Mouse (Mus musculus) heart, adult 18-20 months (tissue): ENCODE data around the gene Ddx49. TPM values are rescaled to one million over a fixed set of nuclear protein-coding genes. Genes with fewer than 3 reads are reported as not detected.

ENCODE experiments used
- DNase-seq, 2 experiments: peaks; one replicate each; pipeline ENCODE4 v3.0.0; 2021 to 2022; ENCODE audit warnings: mixed read lengths in 1 of 2
- long read RNA-seq, 2 experiments: library from polyadenylated mRNA; stranded (forward); transcript quantifications; one replicate each; pipeline ENCODE4 v2.0.0; 2021
- total RNA-seq, 2 experiments: library from RNA; stranded (reverse); gene quantifications; 2 replicates each; pipeline ENCODE4 v1.2.3; 2021

Ddx49 gene
- 10 to 100 TPM; 27.4 to 34.6 TPM for total RNA-seq
- long read RNA-seq, experiment 1, transcript Ddx49-201 (13 exons, 2,137 nt): major isoform, 17 of 20 reads
- long read RNA-seq, experiment 1, partial matches to known transcripts: 1 of 20 reads
- long read RNA-seq, experiment 1, other reads (novel, unspliced or antisense): 2 of 20 reads
- long read RNA-seq, experiment 2, transcript Ddx49-201 (13 exons, 2,137 nt): major isoform, 5 of 8 reads
- long read RNA-seq, experiment 2, partial matches to known transcripts: 0 of 8 reads
- long read RNA-seq, experiment 2, other reads (novel, unspliced or antisense): 3 of 8 reads

DNA sequence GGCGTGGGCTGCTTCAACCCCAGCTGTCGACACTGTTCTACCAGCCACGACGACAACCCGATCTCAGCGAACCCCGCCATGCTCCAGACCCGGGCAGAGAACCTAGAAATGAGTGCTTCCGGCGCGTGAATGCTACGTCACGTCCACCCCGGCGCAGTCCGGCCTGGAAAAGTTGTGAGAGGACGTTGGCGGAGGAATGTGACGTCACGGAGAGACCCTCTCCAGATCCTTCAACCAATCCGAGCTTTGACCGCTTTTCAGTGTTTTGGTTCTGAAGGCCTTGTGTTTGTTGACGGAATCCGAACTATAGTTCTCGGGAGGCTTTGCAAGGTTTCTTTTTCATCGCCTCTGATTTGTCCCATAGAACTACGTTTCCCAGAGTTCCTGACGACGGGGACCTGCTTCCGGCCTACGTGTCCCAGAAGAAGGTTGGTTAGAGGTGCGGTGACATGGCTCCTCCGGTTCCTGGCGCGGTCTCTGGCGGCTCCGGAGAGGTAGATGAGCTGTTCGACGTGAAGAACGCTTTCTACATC is at the start of gene Ddx49, which contains the start of gene Cope:
Ddx49 (minus strand) TSS at position 132 of the 533 bp plus-strand sequence.
Cope (plus strand) TSS at position 161 of the 533 bp plus-strand sequence.
- peak; percentile 95 to 96 for DNase-seq

DNA sequence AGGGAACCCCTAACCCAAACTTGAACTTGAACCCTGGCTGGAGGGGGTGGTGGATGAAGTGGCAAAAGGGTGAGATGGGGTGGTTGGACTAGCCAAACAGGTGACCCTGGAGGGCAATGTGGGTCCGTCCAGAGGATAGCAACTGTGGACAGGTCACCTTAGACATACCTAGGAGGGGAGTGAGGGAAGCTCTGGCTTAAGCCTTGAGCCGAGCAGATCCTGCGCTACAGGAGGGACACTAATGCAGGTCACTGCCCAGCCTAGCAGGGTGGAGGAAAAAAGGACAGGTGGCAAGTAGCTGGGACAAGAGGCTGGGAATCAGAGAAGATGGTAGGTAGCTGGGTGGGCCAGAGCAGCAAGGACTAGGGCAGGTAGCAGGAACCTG is 49.7 kb upstream of the Ddx49 start:
- no peak for DNase-seq

DNA sequence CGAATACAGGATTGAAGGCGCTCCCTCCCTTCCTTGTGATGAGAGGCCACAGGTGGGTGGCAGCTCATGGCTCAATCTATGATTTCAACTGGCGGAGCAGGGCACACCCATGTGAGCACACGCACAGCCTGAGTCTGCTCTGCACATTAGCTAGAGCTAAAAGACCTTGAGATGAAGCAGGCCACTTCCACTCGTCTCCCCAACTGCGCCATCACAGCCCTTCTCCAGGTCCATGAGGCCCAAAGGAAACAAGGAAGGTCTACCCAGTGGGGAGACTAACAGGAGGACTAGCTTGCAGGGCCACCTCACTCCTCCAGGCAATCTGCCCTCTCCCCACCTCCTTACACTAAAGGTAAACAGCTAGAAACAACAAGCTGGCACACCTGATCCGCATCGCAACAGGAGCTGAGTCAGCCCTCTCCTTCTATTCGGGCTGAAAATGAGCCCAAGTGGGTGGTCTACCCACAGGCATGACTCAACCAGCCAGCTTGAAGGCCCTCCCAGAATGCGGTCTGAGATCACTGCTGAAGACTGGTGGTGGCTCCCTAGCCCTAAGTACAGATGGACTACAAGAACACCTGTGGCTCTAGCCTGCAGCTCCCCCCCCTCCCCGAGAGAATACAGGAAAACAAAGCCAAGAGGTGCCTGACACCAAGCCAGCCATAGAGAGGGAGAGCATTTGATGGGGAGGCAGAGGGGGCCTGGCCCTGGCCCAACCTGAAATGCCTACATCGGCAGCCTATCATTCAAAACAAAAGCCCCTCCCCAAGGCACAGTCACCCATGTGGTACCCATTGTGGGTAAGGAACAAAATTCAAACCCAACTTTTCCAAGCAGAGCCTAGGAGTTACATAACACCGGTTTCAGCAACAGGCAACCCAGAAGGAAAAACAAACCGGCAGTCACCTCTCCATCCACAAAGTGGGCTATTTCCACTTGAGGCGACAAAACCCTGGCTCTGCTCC is 49.0 kb upstream of the Ddx49 start:
- DNase-seq: no peak

DNA sequence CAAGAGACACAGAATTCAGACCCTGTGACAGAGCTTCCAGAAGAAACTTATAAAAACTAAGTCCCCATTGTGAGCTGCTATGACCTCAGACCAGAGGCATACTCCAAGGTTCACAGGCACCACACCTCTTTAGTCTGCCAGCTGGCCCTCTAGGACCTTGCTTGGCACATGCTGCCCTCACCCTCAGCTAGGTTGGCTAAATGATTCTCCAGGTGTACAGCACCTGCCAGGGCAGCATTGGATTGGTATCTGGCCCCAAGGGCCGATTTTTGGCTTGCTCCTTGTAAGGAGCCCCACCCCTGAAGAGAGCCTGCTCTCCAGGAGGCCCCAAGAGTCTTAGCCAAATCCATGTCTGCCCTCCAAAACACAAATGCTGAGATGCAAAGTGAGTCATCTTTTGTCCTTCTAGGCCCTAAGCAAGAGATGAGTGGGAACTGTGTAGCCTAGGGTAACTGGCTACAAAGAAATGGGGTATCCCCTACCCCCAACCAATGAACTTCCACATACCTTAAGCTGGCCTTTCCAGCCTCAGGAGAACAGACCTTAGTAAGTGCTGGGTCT is 45.7 kb upstream of the Ddx49 start:
- no peak for DNase-seq

DNA sequence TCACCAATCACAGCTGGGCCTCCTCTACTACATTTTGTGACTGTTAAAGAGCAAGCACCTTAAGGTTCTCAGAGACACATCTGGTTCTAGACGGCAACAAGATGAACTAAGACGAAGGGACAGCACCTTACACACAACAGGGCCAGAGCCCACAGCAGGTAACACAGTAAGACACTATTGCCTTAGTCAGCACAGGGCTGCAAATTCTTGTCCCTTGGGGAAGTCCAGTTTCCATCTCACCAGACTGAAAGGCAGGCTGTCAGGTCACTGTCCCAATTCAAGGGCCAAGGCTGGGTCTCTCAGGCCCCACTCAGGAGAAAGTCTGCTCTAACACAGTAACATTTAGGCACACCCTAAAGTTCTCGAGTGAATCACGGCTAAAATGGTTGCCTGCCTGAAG is 45.2 kb upstream of the Ddx49 start:
- no peak for DNase-seq

DNA sequence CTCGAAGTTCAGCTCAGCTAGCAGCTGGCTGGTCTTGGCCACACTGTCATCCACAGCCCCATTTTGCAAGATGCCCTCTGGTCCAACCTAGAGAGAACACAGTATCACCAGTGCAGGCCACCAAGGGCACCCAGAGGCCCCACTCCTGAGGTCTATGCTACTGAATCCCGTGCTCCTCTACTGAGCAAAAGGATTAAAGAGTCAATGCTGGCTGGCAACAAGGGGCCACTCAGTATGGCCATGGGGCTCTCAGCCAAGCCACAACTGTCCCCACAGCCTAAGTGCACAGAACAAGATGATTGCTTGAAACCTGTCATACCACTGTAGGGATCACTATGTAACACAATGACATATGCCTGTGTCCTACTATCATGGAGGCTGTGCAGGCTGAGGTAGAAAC is 42.0 kb upstream of the Ddx49 start:
- no peak for DNase-seq

DNA sequence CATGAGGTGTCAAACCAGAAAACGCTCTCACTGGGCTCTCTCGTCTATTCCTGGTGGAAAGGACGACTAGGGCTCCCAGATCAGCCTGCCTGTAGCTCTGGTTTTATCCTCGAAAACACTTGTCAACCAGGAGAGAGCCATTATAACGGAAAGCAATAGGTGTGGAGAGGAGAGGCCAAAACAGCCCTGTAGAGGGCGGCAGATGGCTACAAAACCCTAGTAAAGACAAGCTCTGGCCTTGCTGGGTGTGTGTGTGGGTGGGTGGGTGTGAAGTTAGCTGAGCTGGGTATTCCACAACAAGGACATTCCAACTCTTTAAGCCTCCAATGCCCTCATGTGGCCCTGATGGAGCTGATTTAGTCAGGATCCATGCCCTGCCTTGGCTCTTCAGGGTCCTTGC is 41.4 kb upstream of the Ddx49 start:
- DNase-seq: peak in 1 of 2 experiments; percentile 55

DNA sequence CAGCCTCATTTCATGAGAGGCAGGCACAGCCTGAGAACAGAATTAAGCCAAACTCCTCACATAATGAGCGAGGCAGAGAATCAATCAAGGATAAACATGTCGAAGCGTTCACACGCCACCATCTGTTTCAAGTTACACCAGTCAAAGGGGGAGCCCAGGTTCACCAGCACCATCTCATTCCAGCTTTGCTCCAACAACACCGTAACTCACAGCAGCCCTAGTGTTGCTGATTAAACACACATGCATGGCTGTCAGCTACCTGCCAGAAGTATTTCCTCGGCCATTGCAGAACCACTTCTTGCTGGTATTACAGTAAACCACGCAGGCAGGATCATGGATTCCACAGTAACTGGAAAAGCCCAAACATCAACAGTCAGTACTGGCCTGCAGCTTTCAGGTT is 40.8 kb upstream of the Ddx49 start:
- no peak for DNase-seq

DNA sequence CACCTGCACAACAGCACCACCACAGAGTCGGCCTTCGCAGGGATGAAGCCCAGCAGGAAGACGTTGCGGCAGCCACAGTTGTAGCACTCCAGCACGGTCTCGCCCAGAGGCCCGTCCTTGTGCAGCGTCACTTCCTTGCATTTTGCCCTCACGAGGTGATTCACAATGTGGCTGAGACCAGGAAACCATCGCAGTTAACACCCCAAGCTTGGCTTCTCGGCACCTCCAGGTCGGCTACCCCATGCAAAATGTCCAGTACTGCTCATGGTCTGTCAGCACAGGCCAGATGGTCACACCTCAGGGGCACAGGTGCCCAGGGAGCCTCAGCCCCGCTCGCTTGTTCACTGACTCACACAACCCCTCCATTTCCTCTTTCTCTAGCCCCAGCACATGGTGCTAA is 39.7 kb upstream of the Ddx49 start:
- no peak for DNase-seq

DNA sequence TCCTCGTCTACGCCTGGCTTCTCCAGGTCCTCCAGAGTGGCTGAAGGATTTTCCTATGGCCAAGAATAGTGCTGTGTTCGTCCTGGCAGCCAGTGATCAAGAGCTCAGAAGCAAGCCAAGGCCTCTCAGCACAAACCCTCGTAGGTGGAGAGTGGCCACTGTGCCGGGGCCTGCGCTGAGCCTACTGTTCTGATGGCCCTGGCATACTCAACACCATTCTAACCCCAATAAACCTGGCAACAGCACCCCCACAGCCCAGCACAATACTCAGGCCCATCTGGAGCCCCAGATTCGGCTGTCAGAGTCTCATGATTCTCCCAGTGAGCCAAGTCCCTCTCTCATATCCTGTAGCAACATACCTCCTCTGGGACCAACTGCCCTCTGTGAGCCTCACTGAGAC is 38.4 kb upstream of the Ddx49 start:
- DNase-seq: no peak

DNA sequence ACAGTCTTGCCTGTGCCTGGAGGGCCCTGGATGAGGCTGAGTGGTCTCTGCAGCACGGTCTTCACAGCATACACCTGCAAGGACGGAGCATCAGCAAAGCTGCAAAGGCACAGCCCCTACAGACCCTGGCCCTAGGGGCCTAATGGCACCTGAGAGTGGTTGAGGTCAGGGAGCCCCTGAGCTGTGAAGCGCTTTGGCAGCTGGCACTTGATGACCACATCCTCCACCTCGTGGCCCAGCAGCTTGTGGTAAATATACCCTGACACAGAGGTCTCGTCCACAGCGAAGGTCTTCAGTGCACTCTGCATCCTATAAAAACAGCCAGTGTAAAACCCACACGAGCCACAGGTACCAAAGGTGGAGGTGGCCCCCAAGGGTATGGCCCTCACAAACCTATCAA is 36.6 kb upstream of the Ddx49 start:
- no peak for DNase-seq

DNA sequence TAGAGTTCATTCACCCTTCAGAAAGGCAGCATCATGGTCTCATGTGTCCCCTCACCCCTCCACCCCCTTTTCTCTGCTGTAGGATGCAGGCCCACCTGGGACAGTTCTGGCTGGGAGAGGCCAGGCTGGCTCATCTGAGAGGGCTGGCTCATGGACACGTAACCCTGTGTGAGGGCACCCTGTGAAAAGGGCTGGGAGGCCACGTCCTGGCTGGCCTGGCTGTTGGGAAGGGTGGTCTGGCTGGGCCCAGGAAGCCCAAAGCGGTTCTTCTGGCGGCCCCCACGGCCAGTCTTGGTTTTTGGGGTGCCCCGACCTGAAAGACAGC is 30.6 kb upstream of the Ddx49 start:
- no peak for DNase-seq

DNA sequence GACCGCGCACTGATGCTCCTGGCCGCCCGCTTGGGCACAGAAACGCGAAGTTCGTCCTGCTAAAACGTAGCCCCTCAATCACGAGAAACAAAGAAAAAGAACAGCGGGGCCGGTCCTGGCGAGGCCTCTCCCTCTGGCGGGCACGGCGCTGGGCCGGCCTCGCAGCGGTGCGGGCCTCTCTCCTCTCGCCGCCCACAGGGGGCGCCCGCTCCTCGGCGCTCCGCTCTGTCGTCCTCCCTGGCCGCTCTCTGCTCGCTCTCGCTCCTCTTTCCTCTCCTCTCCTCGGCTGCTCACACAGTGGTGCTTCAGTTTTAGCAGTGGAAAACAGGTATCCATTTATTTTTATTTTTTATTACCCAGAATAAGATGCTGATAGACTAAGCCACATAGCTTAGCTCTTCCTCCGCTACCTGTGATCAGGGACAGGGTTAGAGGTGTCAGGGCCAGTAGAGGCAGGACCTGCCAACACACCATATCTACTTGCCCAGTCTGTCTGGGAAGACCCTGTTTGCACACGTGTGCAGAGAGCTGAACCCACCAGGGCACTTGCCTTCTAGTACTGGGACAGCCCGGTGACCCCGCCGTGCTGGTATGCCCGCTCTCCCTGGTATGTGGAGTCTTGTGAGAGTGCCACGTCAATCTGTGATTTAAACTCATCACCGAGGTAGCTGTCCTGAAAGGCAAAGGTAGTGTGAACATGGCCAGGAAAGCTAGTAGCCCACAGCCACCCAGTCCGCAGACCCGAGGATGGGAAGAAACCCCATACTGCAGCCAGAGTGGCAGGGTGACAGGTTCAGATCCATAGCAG is 30.0 kb upstream of the Ddx49 start:
- peak; percentile 41 to 60 for DNase-seq

DNA sequence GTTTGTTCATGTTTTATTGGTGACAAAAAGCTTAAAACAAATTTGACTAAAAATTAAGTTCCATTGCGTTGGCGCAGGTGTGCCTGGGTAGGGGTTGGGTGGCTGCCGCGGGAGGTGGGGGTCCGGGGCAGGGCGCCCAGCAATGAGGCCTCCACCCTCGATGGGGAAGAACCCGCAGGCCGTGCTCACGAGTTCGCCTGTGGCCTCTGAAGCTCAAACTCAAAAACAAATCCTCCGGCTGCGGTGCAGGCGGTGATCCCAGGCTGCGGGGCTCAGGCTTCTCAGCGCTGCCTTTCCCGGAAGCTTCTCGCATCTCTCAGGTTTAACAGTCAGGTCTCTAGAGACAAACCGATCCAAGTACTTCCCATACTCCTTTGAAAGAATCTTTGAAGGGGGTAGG is 29.2 kb upstream of the Ddx49 start:
- no peak for DNase-seq

DNA sequence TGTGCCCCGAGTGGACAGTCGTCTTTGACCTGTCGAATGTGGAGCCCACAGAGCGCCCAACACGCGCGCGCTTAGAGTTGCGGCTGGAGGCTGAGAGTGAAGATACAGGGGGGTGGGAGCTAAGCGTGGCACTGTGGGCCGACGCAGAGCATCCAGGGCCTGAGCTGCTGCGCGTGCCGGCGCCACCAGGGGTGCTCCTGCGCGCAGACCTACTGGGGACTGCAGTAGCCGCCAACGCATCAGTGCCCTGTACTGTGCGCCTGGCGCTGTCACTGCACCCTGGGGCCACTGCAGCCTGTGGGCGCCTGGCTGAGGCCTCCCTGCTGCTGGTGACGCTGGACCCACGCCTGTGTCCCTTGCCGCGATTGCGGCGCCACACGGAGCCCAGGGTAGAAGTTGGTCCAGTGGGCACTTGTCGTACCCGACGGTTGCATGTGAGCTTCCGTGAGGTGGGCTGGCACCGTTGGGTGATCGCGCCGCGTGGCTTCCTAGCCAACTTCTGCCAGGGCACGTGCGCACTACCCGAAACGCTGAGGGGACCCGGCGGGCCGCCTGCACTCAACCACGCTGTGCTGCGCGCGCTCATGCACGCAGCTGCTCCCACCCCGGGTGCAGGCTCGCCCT is 28.6 kb upstream of the Ddx49 start:
- no peak for DNase-seq

DNA sequence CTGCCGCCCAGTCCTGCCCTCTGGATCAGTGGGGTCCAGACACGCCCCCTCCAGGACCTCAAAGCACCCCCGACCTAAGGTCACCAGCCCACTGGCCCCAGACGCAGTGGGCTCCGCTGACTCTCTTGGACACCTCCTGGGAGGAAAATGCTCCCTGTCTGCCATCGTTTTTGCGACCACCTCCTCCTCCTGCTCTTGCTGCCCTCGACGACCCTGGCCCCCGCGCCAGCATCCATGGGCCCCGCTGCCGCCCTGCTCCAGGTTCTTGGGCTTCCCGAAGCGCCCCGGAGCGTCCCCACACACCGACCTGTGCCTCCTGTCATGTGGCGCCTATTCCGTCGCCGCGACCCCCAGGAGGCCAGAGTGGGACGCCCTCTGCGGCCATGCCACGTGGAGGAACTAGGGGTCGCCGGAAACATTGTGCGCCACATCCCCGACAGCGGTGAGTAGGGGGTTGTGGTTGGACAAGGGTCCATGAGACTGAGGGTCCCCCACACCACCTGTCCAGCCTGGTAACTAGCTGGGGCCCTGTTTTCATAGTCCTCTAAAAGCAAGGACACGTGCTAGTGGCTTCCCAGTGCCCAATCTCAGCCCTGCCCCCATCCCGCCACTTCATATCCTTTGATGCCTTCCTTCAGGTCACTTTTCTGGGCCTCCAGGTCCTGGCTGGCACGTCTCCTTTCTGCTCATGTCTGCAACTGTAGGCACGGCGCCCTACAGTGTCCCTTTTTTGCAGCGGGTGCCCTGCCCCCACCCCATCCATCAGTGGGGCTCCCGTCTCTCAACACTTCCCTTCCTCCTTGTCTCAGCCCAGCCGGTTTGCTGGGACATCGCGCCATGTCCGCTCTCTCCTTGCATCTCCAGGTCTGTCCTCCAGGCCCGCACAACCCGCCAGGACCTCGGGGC is 27.8 kb upstream of the Ddx49 start:
- DNase-seq: no peak

DNA sequence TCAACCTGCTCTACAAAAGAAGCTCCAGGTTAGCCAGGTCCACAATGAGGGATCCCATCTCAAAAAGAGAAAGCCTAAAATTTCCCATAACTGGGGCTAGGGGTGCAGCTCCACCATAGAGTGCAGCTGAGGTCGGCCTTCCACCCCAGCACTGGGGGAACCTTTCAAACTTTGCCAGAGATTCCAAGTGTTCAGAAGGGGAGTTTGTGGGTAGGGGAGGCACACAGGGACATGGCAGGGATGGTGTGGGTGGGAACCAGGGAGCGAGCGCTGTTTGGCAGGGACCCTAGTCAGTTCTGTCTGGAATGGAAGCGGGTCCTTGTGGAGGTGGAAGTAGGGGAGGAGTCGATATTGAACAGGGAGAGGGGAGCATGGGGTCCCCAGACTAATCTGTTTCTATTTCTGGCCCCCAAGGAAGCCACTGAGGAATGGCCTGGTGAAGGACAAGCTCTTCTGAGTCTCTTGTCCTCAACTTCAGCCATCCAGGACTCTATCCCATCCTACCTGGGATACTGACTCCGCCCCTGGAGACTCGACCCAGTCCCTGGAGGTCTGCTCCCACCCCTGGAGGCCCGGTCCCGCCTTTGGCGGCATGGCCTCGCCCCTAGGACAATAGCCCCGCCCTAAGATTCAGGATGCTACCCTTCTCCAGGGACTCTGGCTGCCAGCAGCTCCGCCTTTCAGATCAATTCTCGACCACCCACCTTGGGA is 27.0 kb upstream of the Ddx49 start, which contains the start of gene Gdf1:
Gdf1 (plus strand) TSS at position 694 of the 711 bp plus-strand sequence.
- no peak for DNase-seq

DNA sequence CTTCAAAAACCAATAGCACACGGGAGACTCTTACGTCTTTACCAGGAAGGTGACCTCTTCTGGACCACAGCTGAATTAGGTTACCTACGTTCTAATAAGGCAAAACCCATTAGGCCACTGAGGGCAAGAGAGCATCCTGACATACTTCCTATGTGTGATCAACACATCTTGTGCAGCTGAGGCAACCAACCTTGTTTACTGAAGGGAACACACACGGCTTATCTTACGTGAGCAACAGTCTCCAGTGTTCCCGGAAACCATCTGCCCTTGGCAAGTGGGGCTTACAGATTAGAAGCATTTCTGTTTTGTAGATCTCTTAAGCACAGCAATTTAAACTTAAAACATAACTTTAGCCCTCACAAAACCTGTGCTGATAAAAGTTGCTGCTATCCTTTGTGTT is 25.2 kb upstream of the Ddx49 start:
- no peak for DNase-seq

DNA sequence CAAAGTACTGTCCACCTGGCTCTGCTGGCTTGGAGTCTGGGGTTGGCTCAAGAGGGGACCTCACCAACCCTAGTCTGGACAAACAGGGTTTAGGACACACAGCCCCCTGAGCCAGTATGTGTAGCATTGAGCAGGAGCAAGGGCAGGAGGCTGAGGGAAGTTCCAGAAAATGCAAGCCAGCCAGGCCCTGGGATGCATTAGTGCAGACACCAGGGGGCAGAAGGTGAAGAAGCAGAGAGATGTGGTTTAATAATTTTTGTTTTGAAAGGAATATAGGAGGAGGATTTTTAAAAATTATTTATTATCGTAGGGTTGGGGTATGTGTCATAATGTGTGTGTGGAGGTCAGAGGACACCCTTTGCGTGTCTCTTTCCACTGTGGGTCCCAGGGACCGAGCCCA is 21.4 kb upstream of the Ddx49 start:
- DNase-seq: no peak

DNA sequence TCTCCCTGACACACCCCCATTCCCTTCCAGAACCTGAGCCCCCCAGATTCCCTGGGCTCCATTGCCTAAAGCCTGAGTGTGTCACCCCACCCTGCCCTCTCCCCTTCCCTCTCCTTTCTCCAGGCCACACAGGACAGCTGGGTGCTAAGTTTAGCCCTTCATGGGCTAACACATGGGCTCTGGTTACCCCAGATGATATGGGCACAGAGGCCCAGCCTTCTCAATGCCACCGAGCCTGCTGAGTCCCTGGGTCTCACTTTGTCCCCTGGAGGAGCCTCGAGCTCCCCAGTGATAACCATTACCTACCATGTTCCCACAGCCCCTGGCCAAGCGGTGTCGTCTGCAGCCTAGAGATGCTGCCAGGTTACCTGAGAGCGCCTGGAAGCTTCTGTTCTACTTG is 15.6 kb upstream of the Ddx49 start:
- DNase-seq: no peak
